9 mouse cellular contexts compared by ENCODE assay signal in the genomic region with DNA sequence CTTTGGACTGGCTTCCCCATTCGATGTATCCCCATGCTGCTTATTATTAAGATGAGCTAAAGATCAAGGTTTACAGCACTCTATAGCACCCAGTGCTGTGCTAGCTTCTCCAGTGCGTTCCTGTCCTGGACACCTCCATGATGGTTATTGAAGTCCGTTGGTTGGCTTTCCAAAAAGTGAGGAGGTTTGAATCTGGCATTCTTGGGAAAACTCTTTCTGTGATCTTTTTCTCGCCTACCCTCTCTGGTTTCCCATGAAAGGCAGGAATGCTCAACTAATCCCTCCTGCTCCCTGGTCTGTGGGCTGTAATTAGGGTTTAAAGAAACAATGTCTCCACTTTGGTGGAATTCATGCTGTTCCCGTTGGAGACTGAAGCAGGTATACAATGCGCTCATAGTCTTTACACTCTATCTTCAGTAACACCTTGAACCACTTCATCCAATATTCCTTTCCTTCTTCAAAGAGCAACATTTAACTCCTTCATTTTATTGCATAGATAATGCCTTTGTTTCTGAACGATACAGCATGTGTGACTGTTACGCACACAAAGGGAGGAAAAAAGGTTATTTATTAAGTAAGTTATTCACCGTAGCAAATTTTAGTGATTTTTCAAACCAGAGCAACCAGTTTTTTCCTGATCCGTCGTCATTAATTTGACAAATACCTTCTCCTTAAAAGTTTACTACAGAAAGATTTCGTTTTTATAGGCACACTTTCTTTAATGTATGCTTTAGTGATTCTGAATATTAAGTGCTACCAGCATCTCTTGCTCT. TPM values are rescaled to one million over a fixed set of nuclear protein-coding genes. Genes with fewer than 3 reads are reported as not detected.
DNase-seq lines count a peak whose midpoint lies in the region; ATAC-seq lines count a peak whose summit lies in the region.
"Had no signal": no experiment of that assay in that cellular context is flagged by ENCODE, and none has a peak within 500 bp of the region (broad histone marks: within the 10 kb centered on the region; RNA-seq: fewer than 3 reads in every experiment).

No protein-coding gene starts in this region.

- H3K27ac ChIP-seq in heart, embryonic 14.5 days (replicated peaks in 1 of 2; ENCODE audit: control insufficient read depth in 1 of 2, insufficient read depth in 1 of 2, low read depth in 2 of 2, low read length in 2 of 2), result no peak overlapping the region
- H3K27ac ChIP-seq in embryonic facial prominence, embryonic 10.5 days (replicated peaks), result peak overlapping the region; percentile 84
- H3K27ac ChIP-seq in hindbrain, embryonic 15.5 days (replicated peaks), result peak overlapping the region; percentile 54; the same call in 1 of the 2 replicates

- H3K9ac ChIP-seq in heart, embryonic 14.5 days (ENCODE audit: low read length), result no peak overlapping the region
- H3K9ac ChIP-seq in hindbrain, embryonic 15.5 days, result peak overlapping the region; percentile 29; the same call in 1 of the 2 replicates

- ATAC-seq in heart, embryonic 14.5 days (ENCODE audit: insufficient number of reproducible peaks, insufficient read depth, low FRiP score, low read depth), result no peak
- no peak for ATAC-seq in hindbrain, embryonic 15.5 days (ENCODE audit: low FRiP score, low read depth)
- no peak for ATAC-seq in megakaryocyte-erythroid progenitor cell, adult 5-6 weeks (replicated peaks; ENCODE audit: low FRiP score, low TSS enrichment, poor library complexity, severe bottlenecking)

- H3K36me3 ChIP-seq in heart, embryonic 14.5 days (ENCODE audit: control insufficient read depth, insufficient read depth, low read length), result no peaks in the 10 kb centered on the region
- no peaks in the 10 kb centered on the region for H3K36me3 ChIP-seq in embryonic facial prominence, embryonic 10.5 days (replicated peaks)
- H3K36me3 ChIP-seq in hindbrain, embryonic 15.5 days, result no peaks in the 10 kb centered on the region

- WGBS in heart, embryonic 14.5 days, result 66% methylated on average over 12 of the region's 12 CpGs
- WGBS in embryonic facial prominence, embryonic 10.5 days, result 29% methylated on average over 12 of the region's 12 CpGs
- 45% methylated on average over 12 of the region's 12 CpGs for WGBS in hindbrain, embryonic 15.5 days

- peak overlapping the region; percentile 43; the same call in 1 of the 2 replicates for H3K4me2 ChIP-seq in heart, embryonic 14.5 days (ENCODE audit: low read length)
- peak overlapping the region; percentile 48 for H3K4me2 ChIP-seq in hindbrain, embryonic 15.5 days

- H3K27me3 ChIP-seq in heart, embryonic 14.5 days (ENCODE audit: control insufficient read depth, insufficient read depth, low read length), result no peaks in the 10 kb centered on the region
- peaks cover 8% of the 10 kb centered on the region for H3K27me3 ChIP-seq in embryonic facial prominence, embryonic 10.5 days (replicated peaks; ENCODE audit: low read depth, poor library complexity, severe bottlenecking)
- no peaks in the 10 kb centered on the region for H3K27me3 ChIP-seq in hindbrain, embryonic 15.5 days

- H3K9me3 ChIP-seq in heart, embryonic 14.5 days (ENCODE audit: control insufficient read depth, low read length), result no peaks in the 10 kb centered on the region
- H3K9me3 ChIP-seq in embryonic facial prominence, embryonic 10.5 days, result no peaks in the 10 kb centered on the region
- H3K9me3 ChIP-seq in hindbrain, embryonic 15.5 days, result no peaks in the 10 kb centered on the region
- H3K9me3 ChIP-seq: megakaryocyte, embryonic 14.5 days had no signal

- DNase-seq in heart, adult 9 months (ENCODE audit: low spot score in 2 of 2), result no peak
- peak; percentile 21 for DNase-seq in embryonic facial prominence, embryonic 10.5 days (ENCODE audit: low spot score)
- peak; percentile 6 for DNase-seq in naive thymus-derived CD4-positive, alpha-beta T cell, adult 2 months (ENCODE audit: low read depth)
- no peak for DNase-seq in right cerebral cortex, postnatal 36 days (ENCODE audit: low spot score in 2 of 2)
- no peak for DNase-seq in urinary bladder, postnatal 14 days (ENCODE audit: low spot score)

- H3K4me1 ChIP-seq in heart, embryonic 14.5 days (ENCODE audit: control insufficient read depth in 2 of 2, insufficient read depth in 2 of 2, low read length in 2 of 2), result peaks cover 6 to 9% of the 10 kb centered on the region in 2 experiments
- H3K4me1 ChIP-seq in embryonic facial prominence, embryonic 10.5 days, result peaks cover 33% of the 10 kb centered on the region
- H3K4me1 ChIP-seq in hindbrain, embryonic 15.5 days (replicated peaks), result peaks cover 23% of the 10 kb centered on the region

- H3K4me3 ChIP-seq in heart, embryonic 14.5 days (ENCODE audit: control insufficient read depth in 1 of 2, insufficient read depth in 1 of 2, low read depth in 1 of 2, low read length in 2 of 2), result no peak overlapping the region
- H3K4me3 ChIP-seq in embryonic facial prominence, embryonic 10.5 days, result 0 out of 2 replicates have a peak overlapping the region, but pooled peaks have one; percentile 22
- H3K4me3 ChIP-seq in hindbrain, embryonic 15.5 days, result peak overlapping the region; percentile 14; the same call in 1 of the 2 replicates
- H3K4me3 ChIP-seq: megakaryocyte, embryonic 14.5 days had no signal

RNA-seq across cellular contexts. Expression of a gene that starts 47.6 kb away (rescaled TPM):
- polyA plus RNA-seq in heart, embryonic 14.5 days (2014; fragmentation: Nextera tagmentation; extraction: Ambion mirVana), result 24.8 and 26.5 TPM in 2 replicates
- polyA plus RNA-seq in embryonic facial prominence, embryonic 10.5 days (2016; fragmentation: Nextera tagmentation; extraction: Ambion mirVana), result 54.6 and 56.5 TPM in 2 replicates
- polyA plus RNA-seq in hindbrain, embryonic 15.5 days (2015; fragmentation: Nextera tagmentation; extraction: Ambion mirVana), result 33.8 and 37.0 TPM in 2 replicates
- total RNA-seq in megakaryocyte-erythroid progenitor cell, adult 5-6 weeks (2014; fragmentation: Nextera tagmentation), result 46.6 and 62.5 TPM in 2 replicates
- 66.1 and 67.9 TPM in 2 replicates for total RNA-seq in megakaryocyte-erythroid progenitor cell, adult 5-6 weeks (2017)

Comparison
In these comparisons a context has a peak if more than half of its experiments do, and no peak if none do; other contexts are left out.
1. H3K27ac ChIP-seq: peak in embryonic facial prominence, embryonic 10.5 days (single experiment) and hindbrain, embryonic 15.5 days (single experiment); none in heart, embryonic 14.5 days (0 of 2).
2. H3K4me3 ChIP-seq: peak in embryonic facial prominence, embryonic 10.5 days (single experiment) and hindbrain, embryonic 15.5 days (single experiment); none in heart, embryonic 14.5 days (0 of 2).
3. DNase-seq: peak in embryonic facial prominence, embryonic 10.5 days (single experiment) and naive thymus-derived CD4-positive, alpha-beta T cell, adult 2 months (single experiment); none in heart, adult 9 months (0 of 2), right cerebral cortex, postnatal 36 days (0 of 2) and urinary bladder, postnatal 14 days (single experiment).